Mouse (Mus musculus): Measurements from ENCODE around the gene Fbxo2. TPM values are rescaled to one million over a fixed set of nuclear protein-coding genes. Genes with fewer than 3 reads are reported as not detected.
"Not testable (repeated sequence)": the region's sequence is repeated elsewhere in the genome, so short reads cannot be mapped to it uniquely, and the experiment has no call there.

The Fbxo2 gene
- polyA plus RNA-seq, 1 experiment, result 3.6 TPM

- DNase-seq (ENCODE audit: low spot score), result no peak
These were observed 14.1 kb downstream of the Fbxo2 start for GRCm38 (mm10) chr4:148174495-148174862.

- not testable (repeated sequence) for DNase-seq (ENCODE audit: low spot score)
These were observed 16.2 kb downstream of the Fbxo2 start for GRCm38 (mm10) chr4:148176603-148177002.

DNA sequence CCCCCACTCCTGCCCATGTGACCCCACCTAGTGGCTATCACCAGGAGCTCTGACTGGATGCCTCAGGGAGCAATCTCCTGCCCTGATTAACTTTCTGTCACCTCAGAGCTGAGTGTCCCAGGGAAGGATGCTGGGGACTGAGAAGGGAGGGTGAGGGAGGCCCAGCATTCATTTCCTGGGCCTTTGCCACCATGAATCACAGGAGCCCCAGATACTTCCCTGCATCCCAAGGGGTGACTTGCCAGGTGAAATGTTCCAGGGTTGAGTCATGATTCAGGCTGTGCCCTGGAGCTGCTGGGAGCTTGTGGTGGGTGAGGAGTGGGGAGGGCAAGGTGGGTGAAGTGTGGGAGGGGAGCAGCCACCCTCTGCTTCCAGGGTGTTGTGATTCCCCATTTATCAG is 17.3 kb downstream of the Fbxo2 start:
- DNase-seq (ENCODE audit: low spot score), result no peak

DNA sequence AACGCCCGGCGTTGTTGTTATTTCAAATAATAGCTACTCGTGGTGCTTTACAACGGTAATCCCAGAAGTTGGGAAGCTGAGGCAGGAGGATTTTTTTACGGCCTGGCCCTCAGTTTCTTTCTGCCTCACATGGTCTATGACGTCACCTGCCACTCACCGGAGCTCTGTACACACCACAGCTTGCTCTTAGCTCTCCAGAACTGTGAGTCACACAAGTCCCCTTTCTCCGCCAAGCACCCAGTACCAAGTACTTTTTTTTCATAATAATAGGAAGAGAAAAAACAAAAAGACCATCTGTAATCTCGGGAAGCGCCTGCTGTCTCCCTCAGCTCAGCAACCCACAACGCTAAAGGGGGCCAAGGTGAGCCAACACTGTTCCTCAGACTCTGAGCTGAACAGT is 21.1 kb downstream of the Fbxo2 start:
- DNase-seq (ENCODE audit: low spot score), result no peak

- no peak for DNase-seq (ENCODE audit: low spot score)
These were observed 21.9 kb downstream of the Fbxo2 start for GRCm38 (mm10) chr4:148182363-148182762.

GRCm38 (mm10) chr4:148184564-148184963 is 24.1 kb downstream of the Fbxo2 start:
- DNase-seq (ENCODE audit: low spot score), result no peak

DNA sequence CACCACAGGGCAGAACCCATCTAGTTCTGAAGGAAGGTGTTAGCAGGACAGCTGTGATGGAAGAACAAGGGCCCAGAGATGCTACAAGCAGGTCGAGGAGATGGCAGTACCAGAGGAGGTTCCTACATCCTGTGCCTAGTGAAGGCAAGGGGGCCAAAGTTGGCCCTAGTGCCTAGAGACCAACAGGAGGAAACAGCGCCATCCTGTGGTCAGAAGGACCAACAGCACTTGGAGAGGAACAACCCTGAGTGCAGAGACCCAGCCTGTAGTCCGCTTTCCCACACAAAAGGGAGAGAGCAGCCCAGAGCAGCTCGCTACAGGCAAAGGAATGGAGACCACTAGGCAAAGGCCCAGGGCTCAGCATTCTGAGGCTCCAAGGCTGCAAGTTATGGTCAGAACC is 25.4 kb downstream of the Fbxo2 start:
- DNase-seq (ENCODE audit: low spot score), result no peak

GRCm38 (mm10) chr4:148188767-148189166 is 28.3 kb downstream of the Fbxo2 start:
- not testable (repeated sequence) for DNase-seq (ENCODE audit: low spot score)

- DNase-seq (ENCODE audit: low spot score), result no peak
These were observed 32.4 kb downstream of the Fbxo2 start for GRCm38 (mm10) chr4:148192707-148193245.

DNA sequence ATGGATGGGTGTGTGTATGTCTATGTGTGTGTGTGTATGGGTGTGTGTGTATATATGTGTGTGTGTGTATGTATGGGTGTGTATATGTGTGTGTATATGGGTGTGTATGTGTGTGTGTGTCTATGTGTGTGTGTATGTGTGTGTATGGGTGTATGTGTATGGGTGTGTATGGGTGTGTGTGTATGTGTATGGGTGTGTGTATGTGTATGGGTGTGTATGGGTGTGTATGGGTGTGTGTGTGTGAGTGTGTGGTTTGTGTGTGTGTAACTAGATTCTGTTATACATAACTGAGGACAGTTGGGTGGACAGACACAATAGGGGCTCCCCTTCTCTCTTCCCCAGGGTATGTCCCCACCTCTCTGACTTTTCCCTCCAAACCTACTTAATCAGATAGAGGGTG is 34.0 kb downstream of the Fbxo2 start:
- DNase-seq (ENCODE audit: low spot score), result no peak

DNA sequence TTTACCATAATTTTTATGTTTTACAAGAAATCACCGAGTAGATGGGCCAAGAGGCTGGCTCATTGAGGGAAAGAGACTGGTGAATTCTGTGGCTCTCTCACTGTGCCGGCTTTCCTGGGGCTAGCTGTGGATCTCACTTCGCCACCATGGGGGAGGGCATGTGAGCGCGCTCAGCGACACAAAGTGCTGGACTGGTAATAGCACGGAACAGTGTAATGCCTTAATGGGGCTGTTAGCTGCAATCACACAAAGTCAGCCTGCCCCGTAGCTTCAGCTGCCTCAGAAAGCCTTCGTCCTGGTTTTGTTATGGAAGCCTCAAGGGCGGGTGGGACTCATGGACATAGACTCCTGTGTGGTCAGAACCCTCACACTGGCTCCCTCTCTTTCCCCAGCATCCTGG is 38.3 kb downstream of the Fbxo2 start:
- no peak for DNase-seq (ENCODE audit: low spot score)

DNA sequence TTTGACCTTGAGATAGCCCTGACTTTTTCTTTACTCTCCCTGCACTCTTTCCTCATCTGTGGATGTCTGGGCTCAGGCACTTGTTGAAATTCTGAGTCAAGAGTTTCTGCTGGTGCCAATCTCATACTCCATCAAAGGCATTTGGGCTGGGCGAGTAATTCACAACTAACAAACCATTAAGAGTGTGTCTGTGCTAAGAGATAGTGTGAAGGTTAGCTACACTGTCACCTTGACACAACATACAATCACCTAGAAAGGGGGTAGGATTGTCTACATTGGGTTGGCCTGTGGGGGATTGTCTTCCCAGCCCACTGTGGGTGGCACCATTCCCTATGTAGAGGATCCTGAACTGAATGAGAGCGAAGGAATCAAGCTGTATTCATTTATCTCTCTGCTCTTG is 43.1 kb downstream of the Fbxo2 start:
- DNase-seq (ENCODE audit: low spot score), result no peak

DNA sequence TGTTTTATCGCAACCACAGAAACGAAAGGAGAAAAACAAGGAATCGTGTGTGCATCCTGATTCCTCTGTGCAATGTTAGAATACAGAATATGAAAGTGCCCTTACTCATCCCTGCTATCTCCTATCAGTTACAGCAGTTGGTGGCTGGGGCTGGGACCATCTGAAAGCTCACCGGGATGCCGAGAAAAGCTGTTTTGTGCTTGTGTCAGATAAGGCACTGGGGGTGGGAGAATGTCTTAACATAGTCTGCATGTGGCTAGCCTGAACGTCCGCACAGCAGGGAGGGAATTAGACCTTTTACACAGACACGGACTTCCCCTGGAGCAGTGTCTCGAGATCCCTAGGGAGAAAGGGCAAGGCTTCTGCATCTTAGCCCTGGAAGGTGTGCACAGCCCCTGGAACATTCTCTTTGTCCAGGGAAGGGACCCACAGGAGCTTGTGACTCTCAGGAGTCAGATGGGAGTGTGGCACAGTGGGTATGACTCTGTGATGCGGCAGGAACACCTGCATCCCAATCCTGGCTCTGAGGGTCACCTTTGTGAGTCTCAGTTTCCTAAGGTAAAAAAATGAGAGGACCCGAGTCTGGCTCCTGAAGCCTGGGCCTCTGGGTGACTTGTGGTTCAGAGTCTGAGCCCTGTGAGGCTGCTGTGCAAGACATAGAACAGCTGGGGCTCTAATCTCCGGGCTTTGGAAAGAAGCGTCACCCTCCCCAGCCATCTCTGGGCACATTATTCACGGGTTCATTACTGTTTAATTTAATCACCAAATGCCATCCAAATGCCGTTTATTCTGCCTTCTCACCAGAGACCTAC is 43.8 kb downstream of the Fbxo2 start:
- no peak for DNase-seq (ENCODE audit: low spot score)

DNA sequence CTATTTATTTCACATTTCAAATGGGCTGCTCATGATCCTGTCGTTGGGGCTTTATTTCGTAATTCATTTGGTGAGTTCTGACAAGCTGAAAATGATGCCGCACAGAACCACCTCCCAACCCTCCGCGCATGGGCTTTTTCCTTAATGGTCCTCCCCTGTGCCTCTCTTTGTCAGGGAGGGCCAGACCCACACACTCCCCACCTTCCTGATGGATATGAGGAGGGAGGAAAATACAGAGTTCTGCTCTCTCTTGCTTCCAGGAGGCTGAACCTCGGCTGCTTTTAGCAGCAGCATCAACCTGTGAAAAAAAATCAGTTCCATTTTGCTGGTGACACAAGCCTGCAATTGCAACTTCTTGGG is 44.4 kb downstream of the Fbxo2 start:
- DNase-seq (ENCODE audit: low spot score), result no peak

GRCm38 (mm10) chr4:148214460-148215136 is 54.2 kb downstream of the Fbxo2 start:
- DNase-seq (ENCODE audit: low spot score), result no peak

- DNase-seq (ENCODE audit: low spot score), result no peak
These were observed 55.0 kb downstream of the Fbxo2 start for GRCm38 (mm10) chr4:148215264-148215900.

Other genes with a start within 250 kb of the Fbxo2 start
- gene Plod1, start 223.9 kb upstream of the Fbxo2 start, polyA plus RNA-seq (2012; rRNA removed), result 42.5 and 50.1 TPM in 2 replicates
- gene 2510039O18Rik, start 219.7 kb upstream of the Fbxo2 start, polyA plus RNA-seq (2012; rRNA removed), result 47.0 and 48.2 TPM in 2 replicates
- gene Nppb, start 174.8 kb upstream of the Fbxo2 start, polyA plus RNA-seq (2012; rRNA removed), result 0.09 TPM in 1 of 2 replicates, not detected in the other
- gene Nppa, start 159.9 kb upstream of the Fbxo2 start, polyA plus RNA-seq (2012; rRNA removed), result 0.19 and 0.41 TPM in 2 replicates
- gene Clcn6, start 121.8 kb upstream of the Fbxo2 start, polyA plus RNA-seq (2012; rRNA removed), result 8.5 and 9.6 TPM in 2 replicates
- gene Mthfr, start 121.5 kb upstream of the Fbxo2 start, polyA plus RNA-seq (2012; rRNA removed), result 24.7 and 29.1 TPM in 2 replicates
- gene Agtrap, start 72.6 kb upstream of the Fbxo2 start, polyA plus RNA-seq (2012; rRNA removed), result 20.4 and 25.4 TPM in 2 replicates
- 25.3 and 28.7 TPM in 2 replicates for gene Mad2l2, start 30.2 kb upstream of the Fbxo2 start, polyA plus RNA-seq (2012; rRNA removed)
- 0.01 and 0.04 TPM in 2 replicates for gene Draxin, start 29.9 kb upstream of the Fbxo2 start, polyA plus RNA-seq (2012; rRNA removed)
- 66.4 and 70.1 TPM in 2 replicates for gene Fbxo6, start 8.5 kb upstream of the Fbxo2 start, polyA plus RNA-seq (2012; rRNA removed)
- 18.3 and 19.0 TPM in 2 replicates for gene Fbxo44, start 139 bp upstream of the Fbxo2 start, polyA plus RNA-seq (2012; rRNA removed)
- gene Disp3, start 127.3 kb downstream of the Fbxo2 start, polyA plus RNA-seq (2012; rRNA removed), result 0.01 and 0.06 TPM in 2 replicates